Mouse (Mus musculus): ENCODE data around the gene Ffar1. TPM values are rescaled to one million over a fixed set of nuclear protein-coding genes. Genes with fewer than 3 reads are reported as not detected.
"Not testable (repeated sequence)": the region's sequence is repeated elsewhere in the genome, so short reads cannot be mapped to it uniquely, and the experiment has no call there.

The Ffar1 gene
- total RNA-seq, 2 experiments from 2014 or later, result 0.05 TPM; not detected in 1

GRCm38 (mm10) chr7:30856078-30856477, 5.3 kb downstream of the Ffar1 start, which contains the start of gene Ffar3:
Ffar3 (minus strand) TSS chr7:30856178.
- intact Hi-C loops (cut with DNase I), result no loop called here
- no peak for DNase-seq

DNA sequence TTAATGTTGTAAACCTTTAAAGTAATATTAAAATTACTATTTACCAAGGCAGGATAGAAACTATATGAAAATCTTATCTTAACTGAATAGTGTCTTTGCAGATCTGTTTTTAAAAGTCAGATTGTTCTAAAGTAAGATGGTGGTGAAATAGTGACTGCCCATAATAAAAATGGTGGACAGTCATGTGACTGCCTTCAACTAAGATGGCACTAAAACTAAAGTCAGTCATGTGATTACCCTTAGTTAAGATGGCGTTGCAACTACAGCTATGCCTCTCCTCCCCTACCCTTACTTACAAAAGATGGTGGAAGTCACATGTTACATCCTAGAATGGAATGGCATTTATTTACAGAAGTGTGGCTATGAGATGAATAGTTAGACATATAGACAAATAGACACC, 9.9 kb downstream of the Ffar1 start:
- no peak for DNase-seq
- intact Hi-C loops (cut with DNase I), result no loop called here

DNA sequence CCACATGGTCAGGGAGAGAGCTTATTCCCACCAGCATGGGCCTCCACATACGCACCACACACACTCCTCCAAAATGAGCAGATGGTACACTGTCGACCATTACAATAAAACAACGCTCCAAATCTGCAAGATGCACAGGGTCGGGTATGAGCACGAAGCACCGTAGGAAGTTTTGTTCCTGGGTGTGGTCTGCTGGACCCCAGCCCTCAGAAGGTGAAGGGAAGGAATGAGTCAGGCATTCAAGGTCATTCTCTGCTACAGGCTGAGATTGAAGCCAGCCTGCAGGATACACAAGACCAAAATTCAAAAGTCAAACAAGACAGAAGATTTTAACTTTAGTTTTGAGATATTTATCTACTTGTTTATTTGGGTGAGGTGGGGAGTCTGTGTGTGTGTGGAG, 13.4 kb downstream of the Ffar1 start:
- intact Hi-C loops (cut with DNase I), result no loop called here

DNA sequence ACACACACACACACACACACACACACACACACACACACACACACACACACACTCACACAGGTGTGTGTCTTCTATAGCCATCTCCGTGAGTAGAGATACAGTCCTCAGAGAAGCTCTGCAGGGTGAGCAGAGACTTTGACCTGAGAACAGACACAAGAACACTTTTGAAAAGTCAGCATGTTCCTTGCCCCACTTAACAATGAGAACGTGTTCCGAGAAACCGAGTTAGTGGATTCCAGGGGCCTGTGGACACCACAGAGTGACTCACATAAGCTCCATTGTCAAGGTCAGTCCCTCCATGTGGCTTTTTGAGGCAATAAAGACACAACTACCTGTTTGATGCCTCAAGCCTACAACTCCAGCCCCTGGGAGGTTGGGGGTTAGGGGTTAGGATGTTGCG, 14.0 kb downstream of the Ffar1 start:
- DNase-seq, result no peak
- intact Hi-C loops (cut with DNase I), result no loop called here

More for the DNA sequence above, 13.4 kb downstream of the Ffar1 start:
- no peak for DNase-seq

GRCm38 (mm10) chr7:30846505-30847053, 14.8 kb downstream of the Ffar1 start:
- intact Hi-C loops (cut with DNase I), result no loop called here
- DNase-seq, result no peak

GRCm38 (mm10) chr7:30844676-30845297, 16.6 kb downstream of the Ffar1 start:
- DNase-seq, result no peak
- intact Hi-C loops (cut with DNase I), result no loop called here

DNA sequence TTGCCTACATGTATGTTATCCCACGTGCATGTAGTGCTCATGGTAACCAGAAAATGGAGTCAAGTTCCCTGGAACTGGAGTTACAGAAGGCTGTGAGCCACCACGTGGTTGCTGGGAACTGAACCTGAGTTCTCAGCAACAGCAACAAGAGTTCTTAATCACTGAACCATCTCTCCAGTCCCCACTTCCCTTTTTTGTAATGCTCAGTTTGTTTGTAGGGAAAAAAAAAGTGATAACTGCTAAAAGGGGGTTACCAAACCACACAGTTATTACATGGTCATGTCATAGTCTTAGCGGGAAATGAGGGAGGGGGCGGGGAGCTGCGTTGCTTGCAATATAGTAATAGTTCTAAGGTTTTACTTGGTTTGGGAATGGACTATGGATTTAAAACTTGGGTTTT, 19.3 kb downstream of the Ffar1 start:
- DNase-seq, result no peak
- intact Hi-C loops (cut with DNase I), result no loop called here

DNA sequence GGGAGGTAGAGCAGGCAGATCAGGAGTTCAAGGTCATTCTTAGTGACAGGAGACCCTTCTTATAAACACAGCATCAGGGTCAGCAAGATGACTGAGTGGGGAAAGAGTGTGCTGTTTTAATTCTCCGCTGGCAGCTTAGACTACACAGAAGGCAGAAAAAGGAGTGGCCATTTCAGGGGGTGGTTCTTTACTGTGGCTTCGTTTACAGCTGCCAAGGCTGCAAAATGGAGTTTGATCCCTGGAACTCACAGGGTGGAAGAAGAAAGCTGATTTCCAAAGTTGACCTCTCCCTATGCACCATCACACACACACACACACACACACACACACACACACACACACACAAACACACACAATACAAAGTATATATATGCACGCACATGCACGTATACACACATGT, 20.0 kb downstream of the Ffar1 start:
- DNase-seq, result no peak
- intact Hi-C loops (cut with DNase I), result no loop called here

DNA sequence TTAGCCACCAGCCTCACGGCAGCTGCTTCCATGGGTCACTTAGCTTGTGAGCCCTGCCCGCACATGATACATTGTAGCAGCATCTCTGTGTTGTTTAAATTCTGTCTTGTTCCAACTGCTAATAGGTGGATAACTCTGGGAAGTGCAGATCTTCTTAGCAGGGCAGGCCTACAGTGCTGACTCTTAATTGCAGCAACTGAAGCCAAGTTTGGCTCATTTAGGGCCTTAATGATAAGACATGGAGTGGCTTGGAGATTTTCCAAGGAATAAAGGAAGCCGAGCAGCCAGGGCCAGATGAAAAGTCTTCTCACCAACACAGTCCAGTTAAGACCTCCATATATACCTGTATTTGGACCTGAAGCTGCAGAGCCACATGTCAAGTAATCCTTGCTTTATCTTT, 21.1 kb downstream of the Ffar1 start:
- intact Hi-C loops (cut with DNase I), result no loop called here
- DNase-seq, result peak in 1 of 2 experiments; percentile 11

- no peak for DNase-seq
- intact Hi-C loops (cut with DNase I), result no loop called here
Measured at GRCm38 (mm10) chr7:30837277-30837676, 24.1 kb downstream of the Ffar1 start.

GRCm38 (mm10) chr7:30832684-30833083, 28.7 kb downstream of the Ffar1 start:
- intact Hi-C loops (cut with DNase I); DNase-seq: not testable (repeated sequence)

DNA sequence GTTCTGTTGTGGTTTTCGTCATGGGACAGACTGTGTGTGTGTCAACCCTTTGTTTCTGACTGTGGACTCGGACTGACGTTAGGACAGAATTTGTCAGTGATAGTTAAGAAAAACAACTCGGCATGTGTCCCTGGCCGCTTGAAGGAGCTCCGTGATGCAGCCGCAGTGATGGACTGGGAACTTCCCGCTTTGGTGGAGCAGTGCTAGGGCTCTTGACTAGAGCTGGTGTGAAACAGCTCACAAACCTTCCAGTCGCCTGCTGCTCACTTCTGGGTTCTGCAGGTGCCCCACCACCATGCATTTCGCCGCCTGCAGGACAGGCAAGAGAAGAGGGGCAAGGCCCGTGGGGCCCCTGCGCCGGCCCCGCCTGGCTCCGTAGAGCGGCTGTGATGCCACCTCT, 29.1 kb downstream of the Ffar1 start:
- DNase-seq, result no peak

DNA sequence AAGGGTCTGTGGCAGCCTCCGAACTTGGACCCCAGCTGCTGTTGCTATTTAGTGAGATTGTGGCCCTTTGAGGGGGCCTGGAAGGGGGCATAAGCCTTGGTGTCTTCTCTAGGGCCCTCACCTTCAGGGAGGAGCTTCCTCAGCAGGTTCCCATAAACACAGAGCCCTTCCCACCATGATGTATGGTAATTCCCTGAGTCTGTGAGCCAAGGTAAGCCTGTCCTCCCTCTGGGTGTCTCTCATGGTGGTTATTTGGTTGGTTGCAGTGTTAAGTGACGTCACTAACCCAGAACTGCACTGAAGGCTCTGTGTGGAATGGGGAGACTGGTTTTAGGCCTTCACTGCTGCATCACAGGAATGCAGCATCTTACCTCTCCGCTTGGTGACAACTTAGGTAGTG, 31.9 kb downstream of the Ffar1 start:
- no peak for DNase-seq
- intact Hi-C loops (cut with DNase I), result no loop called here

More for the DNA sequence above, 29.1 kb downstream of the Ffar1 start:
- intact Hi-C loops (cut with DNase I), result no loop called here

- intact Hi-C loops (cut with DNase I); DNase-seq: not testable (repeated sequence)
Measured at GRCm38 (mm10) chr7:30828871-30829270, 32.5 kb downstream of the Ffar1 start.

DNA sequence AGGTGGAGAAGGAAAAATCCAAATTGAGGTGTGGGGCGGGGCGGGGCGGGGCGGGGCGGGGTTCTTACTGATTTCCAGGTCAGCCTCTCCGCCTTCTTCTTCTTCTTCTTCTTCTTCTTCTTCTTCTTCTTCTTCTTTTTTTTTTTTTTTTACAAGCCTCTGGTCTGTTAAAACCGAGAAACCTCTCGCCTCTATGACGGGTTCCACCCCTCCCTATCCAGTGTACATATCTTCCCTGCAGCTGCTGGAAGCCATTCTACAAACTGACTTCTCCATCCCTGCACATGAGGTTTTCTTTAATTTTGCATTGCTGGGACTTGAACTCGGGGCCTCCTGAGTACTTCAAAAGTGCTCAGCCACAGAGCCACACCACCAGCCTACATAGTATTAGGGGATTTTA, 34.7 kb downstream of the Ffar1 start:
- intact Hi-C loops (cut with DNase I), result no loop called here
- no peak for DNase-seq

DNA sequence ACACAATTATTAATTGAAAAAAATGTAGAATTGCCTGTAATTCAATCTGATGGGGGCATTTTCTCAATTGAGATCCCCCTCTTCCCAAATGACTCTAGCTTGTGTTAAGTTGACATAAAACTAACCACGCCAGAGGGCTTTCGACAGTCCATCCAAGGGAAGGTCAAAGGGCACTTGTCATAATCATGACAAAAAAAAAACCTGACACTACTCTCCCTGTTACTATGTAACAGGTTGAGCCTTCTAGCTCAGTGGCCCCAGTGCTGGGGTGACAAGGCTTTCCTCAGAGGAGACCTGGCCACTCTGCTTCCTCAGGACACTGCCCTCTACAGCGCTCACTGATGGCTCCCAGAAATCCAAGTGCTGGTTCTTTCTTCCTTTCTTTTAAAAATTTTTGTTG, 37.1 kb downstream of the Ffar1 start:
- DNase-seq, result no peak
- intact Hi-C loops (cut with DNase I), result no loop called here

DNA sequence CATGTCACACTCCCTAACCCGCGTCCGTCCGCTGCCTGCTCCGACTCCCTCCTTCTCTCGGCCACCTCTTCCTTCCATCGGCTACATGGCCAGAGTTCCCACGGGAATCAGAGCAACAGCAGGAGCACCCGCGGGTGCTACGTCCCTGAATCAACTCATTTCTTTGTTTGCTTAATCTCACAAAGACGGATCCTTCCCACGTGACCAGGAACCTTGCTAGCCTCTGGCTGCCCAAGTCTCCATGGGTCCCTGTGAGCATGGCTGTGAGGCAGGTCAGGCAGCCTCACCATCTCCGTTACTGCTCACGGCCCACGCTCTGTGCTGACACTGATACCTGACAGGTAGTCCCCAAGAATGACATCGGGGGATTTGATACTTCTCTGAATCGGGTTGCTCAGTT, 37.7 kb downstream of the Ffar1 start, which contains the start of gene Ffar2:
Ffar2 (minus strand) TSS at position 101 of the 400 bp plus-strand sequence.
- DNase-seq, result no peak
- intact Hi-C loops (cut with DNase I), result no loop called here

DNA sequence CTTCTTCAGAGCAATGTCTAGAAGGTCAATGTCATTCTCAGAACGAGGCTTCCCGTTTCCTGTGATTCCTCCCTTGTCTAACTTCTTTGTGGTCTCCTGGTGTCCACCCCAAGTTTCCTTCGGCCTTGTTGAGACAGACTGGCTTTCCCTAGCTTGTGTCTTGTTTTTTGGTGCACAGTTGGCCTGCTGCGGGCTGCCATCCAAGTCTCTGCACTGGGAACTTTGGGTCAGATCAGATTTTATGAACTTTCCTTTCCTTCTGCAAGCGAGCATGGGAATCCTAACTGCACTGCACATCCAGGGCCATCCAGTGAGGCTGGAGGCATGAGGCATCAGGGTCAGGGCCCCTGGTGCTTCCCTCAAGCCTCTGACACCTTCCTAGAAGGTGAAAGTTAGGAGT, 39.8 kb downstream of the Ffar1 start:
- intact Hi-C loops (cut with DNase I), result no loop called here
- DNase-seq, result peak in 1 of 2 experiments; percentile 13

- intact Hi-C loops (cut with DNase I), result no loop called here
- no peak for DNase-seq
Measured at GRCm38 (mm10) chr7:30820854-30821445, 40.4 kb downstream of the Ffar1 start.

- no peak for DNase-seq
- intact Hi-C loops (cut with DNase I), result no loop called here
Measured at GRCm38 (mm10) chr7:30820131-30820530, 41.2 kb downstream of the Ffar1 start.

GRCm38 (mm10) chr7:30812291-30812807, 49.0 kb downstream of the Ffar1 start:
- no peak for DNase-seq
- intact Hi-C loops (cut with DNase I), result no loop called here

- intact Hi-C loops (cut with DNase I), result no loop called here
- DNase-seq, result no peak
Measured at GRCm38 (mm10) chr7:30811757-30812290, 49.5 kb downstream of the Ffar1 start.

All from heart, postnatal 10 days (tissue).